Mouse (Mus musculus) heart, adult 2 months (tissue): ENCODE data around the gene Smarca4. TPM values are rescaled to one million over a fixed set of nuclear protein-coding genes. Genes with fewer than 3 reads are reported as not detected.

Experiments
- DNase-seq, 2 experiments: peaks; one replicate each; pipeline ENCODE4 v3.0.0; 2021
- H3K27ac ChIP-seq: fragments of 200-600 bp; 2 replicates; pipeline ENCODE4 v1.8.1; 2022
- H3K27me3 ChIP-seq: fragments of 200-500 bp; 2 replicates; pipeline ENCODE4 v1.6.1; 2012; ENCODE audit warnings: mild to moderate bottlenecking, low read length, inconsistent platforms, mixed read lengths; ENCODE audit not compliant: control insufficient read depth, insufficient read depth
- H3K36me3 ChIP-seq: fragments of 200-500 bp; 2 replicates; pipeline ENCODE4 v1.6.1; 2012; ENCODE audit warnings: low read length, inconsistent platforms; ENCODE audit not compliant: control insufficient read depth, insufficient read depth
- H3K4me1 ChIP-seq: fragments of 200-500 bp; 2 replicates; pipeline ENCODE4 v1.6.1; 2011; ENCODE audit warnings: low read length; ENCODE audit not compliant: control insufficient read depth, insufficient read depth
- H3K4me3 ChIP-seq: fragments of 200-600 bp; 2 replicates; pipeline ENCODE4 v1.8.1; 2022
- H3K79me2 ChIP-seq: fragments of 200-500 bp; replicated peaks from 2 replicates; pipeline ENCODE4 v1.6.1; 2012; ENCODE audit warnings: mild to moderate bottlenecking, inconsistent platforms, low read length, moderate library complexity, mixed read lengths; ENCODE audit not compliant: control insufficient read depth, insufficient read depth
- H3K9ac ChIP-seq: fragments of 200-500 bp; 2 replicates; pipeline ENCODE4 v1.6.1; 2012; ENCODE audit warnings: low read depth, mild to moderate bottlenecking, control low read depth, inconsistent platforms, low read length, mixed read lengths
- CTCF ChIP-seq: fragments of 200-600 bp; IDR thresholded peaks from 2 replicates; pipeline ENCODE4 v1.8.1; 2022; ENCODE audit warnings: antibody characterized with exemption, mild to moderate bottlenecking, moderate library complexity
- EP300 ChIP-seq: fragments of 200-500 bp; IDR thresholded peaks from 2 replicates; pipeline ENCODE4 v1.6.1; 2011; ENCODE audit warnings: low read depth, low read length, control low read depth; ENCODE audit not compliant: insufficient read depth
- POLR2A ChIP-seq: fragments of 200-500 bp; IDR thresholded peaks from 2 replicates; pipeline ENCODE4 v1.6.1; 2011; ENCODE audit warnings: mild to moderate bottlenecking, low read depth, low read length, control low read depth; ENCODE audit not compliant: insufficient read depth
- WGBS: fragments of 180-500 bp; shearing (Covaris S2); methylation state at CpG from one replicate; pipeline ENCODE4 v1.1.7; 2018; 5-methylcytosine and 5-hydroxymethylcytosine counted together
- intact Hi-C: fragments of 180-260 bp; cut with DNase I; formaldehyde crosslinking; loops from one replicate; pipeline ENCODE4 v1.15.1; 2025
- polyA plus RNA-seq: library from polyadenylated mRNA; depleted of rRNA; stranded (reverse); fragments of >200 nt; gene quantifications from 2 replicates; pipeline ENCODE4 v1.2.3, GENCODE M21; 2012
- total RNA-seq, 2 experiments: library from RNA; stranded (reverse); gene quantifications; 2 replicates each; pipeline ENCODE4 v1.2.3; 2021

The Smarca4 gene
- total and polyA plus RNA-seq, 3 experiments = 21.5 to 47.0 (median 43.5) TPM

DNA sequence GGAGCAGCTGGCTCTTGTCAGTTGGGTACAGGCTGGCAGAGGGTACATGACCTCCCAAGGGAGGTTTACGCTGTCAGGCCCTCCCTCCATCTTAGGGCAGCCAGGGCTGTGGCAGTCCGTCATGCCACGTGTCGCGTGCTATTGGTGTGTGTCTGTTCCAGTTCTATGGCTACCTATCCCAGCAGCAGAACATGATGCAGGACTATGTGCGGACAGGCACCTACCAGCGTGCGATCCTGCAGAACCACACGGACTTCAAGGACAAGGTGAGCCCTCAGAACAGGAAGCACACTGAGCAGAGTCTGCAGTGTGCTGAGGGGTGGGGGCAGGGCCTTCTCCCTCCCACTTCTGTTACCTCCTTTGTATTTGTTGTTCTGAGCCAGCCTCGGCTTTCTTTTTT is 40.7 kb upstream of the Smarca4 start:
- Histone ChIP-seq H3K9ac (no peak overlapping the region), H3K4me1 (no peaks in the 10 kb centered on the region; the same call in 1 of the 2 replicates), H3K27ac (no peak overlapping the region), H3K27me3 (no peaks in the 10 kb centered on the region), H3K36me3 (no peaks in the 10 kb centered on the region), H3K4me3 (no peak overlapping the region), H3K79me2 (no peaks in the 10 kb centered on the region)
- no peak for DNase-seq
- intact Hi-C loops = no loop called here
- 92% methylated on average over 10 of the region's 10 CpGs for WGBS
- TF ChIP-seq CTCF (no peak), POLR2A (no peak), EP300 (no peak)

DNA sequence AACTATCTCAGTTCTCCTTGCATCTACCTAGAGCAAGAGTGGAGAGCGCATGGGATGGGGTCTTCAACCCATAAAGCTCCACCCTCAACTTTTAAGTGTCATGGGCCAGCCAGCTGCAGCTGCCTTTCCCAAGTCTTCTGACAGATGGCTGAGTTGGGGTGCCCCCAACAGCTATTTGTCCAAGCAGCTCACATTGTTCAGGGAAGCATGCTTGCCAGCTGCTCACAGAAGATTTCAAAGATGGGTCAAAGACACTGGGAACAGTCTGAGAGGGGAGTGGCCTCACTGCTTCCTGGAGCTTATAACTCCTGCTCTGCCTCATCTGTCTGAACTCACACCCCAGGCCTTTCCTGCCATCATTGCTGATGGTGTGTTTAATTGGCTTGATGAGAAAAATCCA is 39.7 kb upstream of the Smarca4 start:
- H3K9ac ChIP-seq = no peak overlapping the region
- DNase-seq = no peak
- no peaks in the 10 kb centered on the region for H3K79me2 ChIP-seq
- H3K27ac ChIP-seq = no peak overlapping the region
- H3K36me3 ChIP-seq = no peaks in the 10 kb centered on the region
- intact Hi-C loops = no loop called here
- 94% methylated on average over 1 of the region's 1 CpGs for WGBS
- TF ChIP-seq CTCF (no peak), EP300 (no peak), POLR2A (no peak)
- no peak overlapping the region for H3K4me3 ChIP-seq
- H3K27me3 ChIP-seq = no peaks in the 10 kb centered on the region
- no peaks in the 10 kb centered on the region; the same call in 1 of the 2 replicates for H3K4me1 ChIP-seq

DNA sequence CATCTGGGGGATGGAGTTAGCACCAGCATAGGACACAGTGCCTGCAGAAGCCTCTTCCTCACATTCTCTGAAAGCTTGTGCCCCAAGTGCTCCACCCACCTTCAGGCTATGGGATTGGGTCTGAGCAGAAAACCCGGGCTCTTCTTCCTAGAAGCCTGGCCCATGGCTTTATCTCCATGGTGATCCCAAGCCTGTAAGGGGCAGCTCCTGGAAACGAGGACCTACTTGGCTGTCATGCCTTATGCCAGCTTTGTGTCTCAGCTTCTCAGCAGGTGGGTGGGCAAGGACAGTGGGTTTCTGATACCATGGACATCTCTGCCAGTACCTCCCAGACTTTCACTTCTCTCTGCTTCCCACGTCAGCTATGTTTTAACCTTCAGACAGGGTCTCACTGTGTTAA is 37.7 kb upstream of the Smarca4 start:
- intact Hi-C loops = no loop called here
- no peak overlapping the region for H3K27ac ChIP-seq
- no peak for DNase-seq
- no peaks in the 10 kb centered on the region for H3K36me3 ChIP-seq
- no peaks in the 10 kb centered on the region for H3K79me2 ChIP-seq
- no peaks in the 10 kb centered on the region for H3K27me3 ChIP-seq
- no peak for TF ChIP-seq CTCF
- TF ChIP-seq EP300 = no peak
- TF ChIP-seq POLR2A = no peak
- no peaks in the 10 kb centered on the region; the same call in 1 of the 2 replicates for H3K4me1 ChIP-seq
- H3K9ac ChIP-seq = no peak overlapping the region
- WGBS = 73% methylated on average over 3 of the region's 3 CpGs
- H3K4me3 ChIP-seq = no peak overlapping the region

DNA sequence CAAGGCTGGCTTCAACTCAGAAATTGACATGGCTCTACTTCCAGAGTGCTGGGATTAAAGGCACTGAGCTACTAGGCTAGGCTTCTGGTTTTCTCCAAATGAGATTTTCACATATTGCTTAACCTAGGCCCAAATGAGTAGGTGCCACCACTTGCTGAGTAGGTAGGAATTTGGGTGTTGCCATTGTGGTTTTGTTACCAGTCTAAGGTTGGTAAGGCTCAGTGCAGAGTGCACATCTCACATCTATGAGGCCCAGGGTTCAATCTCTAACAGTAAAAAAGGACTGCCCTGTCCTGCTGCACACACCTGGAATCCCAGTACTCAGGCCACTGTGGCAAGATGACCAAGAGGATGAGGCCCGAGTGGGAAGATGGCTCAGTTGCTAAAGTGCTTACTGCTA is 30.6 kb upstream of the Smarca4 start:
- intact Hi-C loops = no loop called here
- no peak for TF ChIP-seq CTCF
- TF ChIP-seq EP300 = no peak
- TF ChIP-seq POLR2A = no peak
- Histone ChIP-seq H3K4me1 (no peaks in the 10 kb centered on the region), H3K27me3 (no peaks in the 10 kb centered on the region), H3K36me3 (no peaks in the 10 kb centered on the region), H3K27ac (no peak overlapping the region), H3K4me3 (no peak overlapping the region), H3K79me2 (no peaks in the 10 kb centered on the region), H3K9ac (no peak overlapping the region)
- no peak for DNase-seq
- 86% methylated on average over 1 of the region's 1 CpGs for WGBS

DNA sequence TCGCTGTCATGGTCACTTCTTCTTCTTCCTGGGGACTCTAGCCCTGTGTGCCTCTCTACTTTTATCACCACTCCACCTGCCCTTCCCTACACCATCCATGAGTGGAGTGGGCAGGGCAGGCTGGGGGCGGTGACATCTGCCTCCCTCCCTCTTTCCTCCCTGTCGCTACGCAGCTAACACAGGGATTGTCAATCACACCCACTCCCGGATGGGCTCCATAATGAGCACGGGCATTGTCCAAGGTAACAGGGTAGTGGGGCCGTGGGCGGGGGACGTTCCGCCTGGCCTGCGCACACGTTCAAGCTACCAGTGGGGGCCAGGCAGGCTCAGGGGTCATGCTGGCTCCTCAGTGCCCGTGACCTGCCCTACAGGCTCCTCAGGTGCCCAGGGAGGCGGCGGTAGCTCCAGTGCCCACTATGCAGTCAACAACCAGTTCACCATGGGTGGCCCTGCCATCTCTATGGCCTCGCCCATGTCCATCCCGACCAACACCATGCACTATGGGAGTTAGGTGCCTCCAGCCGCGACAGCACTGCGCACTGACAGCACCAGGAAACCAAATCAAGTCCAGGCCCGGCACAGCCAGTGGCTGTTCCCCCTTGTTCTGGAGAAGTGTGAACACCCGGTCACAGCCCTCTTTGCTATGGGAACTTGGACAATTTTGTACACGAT is 28.2 kb upstream of the Smarca4 start:
- H3K4me3 ChIP-seq = no peak overlapping the region
- 82% methylated on average over 23 of the region's 23 CpGs for WGBS
- H3K27me3 ChIP-seq = no peaks in the 10 kb centered on the region
- DNase-seq = no peak
- TF ChIP-seq CTCF (no peak), POLR2A (no peak), EP300 (no peak)
- intact Hi-C loops = no loop called here
- H3K4me1 ChIP-seq = peaks cover 3% of the 10 kb centered on the region; the same call in 1 of the 2 replicates
- H3K9ac ChIP-seq = no peak overlapping the region
- H3K27ac ChIP-seq = no peak overlapping the region
- H3K36me3 ChIP-seq = no peaks in the 10 kb centered on the region
- no peaks in the 10 kb centered on the region for H3K79me2 ChIP-seq

DNA sequence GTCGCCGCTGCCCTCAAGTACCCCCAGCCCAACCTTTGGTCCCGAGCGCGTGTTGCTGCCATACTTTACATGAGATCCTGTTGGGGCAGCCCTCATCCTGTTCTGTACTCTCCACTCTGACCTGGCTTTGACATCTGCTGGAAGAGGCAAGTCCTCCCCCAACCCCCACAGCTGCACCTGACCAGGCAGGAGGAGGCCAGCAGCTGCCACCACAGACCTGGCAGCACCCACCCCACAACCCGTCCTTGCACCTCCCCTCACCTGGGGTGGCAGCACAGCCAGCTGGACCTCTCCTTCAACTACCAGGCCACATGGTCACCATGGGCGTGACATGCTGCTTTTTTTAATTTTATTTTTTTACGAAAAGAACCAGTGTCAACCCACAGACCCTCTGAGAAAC is 27.6 kb upstream of the Smarca4 start:
- H3K4me1 ChIP-seq = peaks cover 3% of the 10 kb centered on the region; the same call in 1 of the 2 replicates
- DNase-seq = no peak
- H3K79me2 ChIP-seq = no peaks in the 10 kb centered on the region; the same call in 1 of the 2 replicates
- 89% methylated on average over 8 of the region's 8 CpGs for WGBS
- H3K36me3 ChIP-seq = no peaks in the 10 kb centered on the region
- H3K27me3 ChIP-seq = no peaks in the 10 kb centered on the region
- no peak overlapping the region for H3K27ac ChIP-seq
- intact Hi-C loops = no loop called here
- no peak overlapping the region for H3K9ac ChIP-seq
- TF ChIP-seq EP300 = no peak
- TF ChIP-seq POLR2A = no peak
- H3K4me3 ChIP-seq = no peak overlapping the region
